Mouse (Mus musculus) layer of hippocampus, adult 18-20 months (tissue): ENCODE measurements around the gene Pigb. TPM values are rescaled to one million over a fixed set of nuclear protein-coding genes. Genes with fewer than 3 reads are reported as not detected.

Experiments
- microRNA-seq, 2 experiments: library from miRNA; unstranded; fragments of <30 nt; microRNA quantifications; one replicate each; pipeline ENCODE4 v1.2.0; 2021
- total RNA-seq, 2 experiments: library from RNA; stranded (reverse); gene quantifications; 2 replicates each; pipeline ENCODE4 v1.2.3; 2021

Pigb gene
- total RNA-seq, 2 experiments from 2014 or later, result 12.7 TPM

Small RNA genes within 50 kb of the gene (microRNA-seq; reads per million reads assigned to microRNA genes)
- 0 reads per million in 2 experiments for gene Gm27353

Other genes with a start within 250 kb of the Pigb start
- 1 to 10 TPM; 3.0 to 3.1 TPM for gene Prtg, start 233.5 kb downstream of the Pigb start, total RNA-seq
- 10 to 100 TPM; 31.6 to 32.5 TPM for gene Pygo1, start 114.7 kb downstream of the Pigb start, total RNA-seq
- gene Dyx1c1, start 81.6 kb downstream of the Pigb start, total RNA-seq, result 1 to 10 TPM; 3.2 to 3.7 TPM
- gene Gm44503, start 81.5 kb downstream of the Pigb start, total RNA-seq, result under 1 TPM in 1 of 2 experiments, not detected in 1; 0.52 TPM
- 10 to 100 TPM; 12.4 to 12.6 TPM for gene Ccpg1os, start 55.0 kb downstream of the Pigb start, total RNA-seq
- gene Ccpg1, start 54.9 kb downstream of the Pigb start, total RNA-seq, result 100 to 1,000 TPM; 149 to 152 TPM
- gene Rab27a, start 4.5 kb upstream of the Pigb start, total RNA-seq, result 10 to 100 TPM; 12.2 to 15.4 TPM
- gene Khdc3, start 61.5 kb upstream of the Pigb start, total RNA-seq, result 1 to 10 TPM; 4.0 to 4.3 TPM
- gene Gm20509, start 62.1 kb upstream of the Pigb start, total RNA-seq, result 1 to 10 TPM; 1.0 to 1.1 TPM
- 10 to 100 TPM; 61.8 to 63.9 TPM for gene Rsl24d1, start 73.0 kb upstream of the Pigb start, total RNA-seq